Mouse (Mus musculus): ENCODE results near the gene Pde6h. TPM values are rescaled to one million over a fixed set of nuclear protein-coding genes. Genes with fewer than 3 reads are reported as not detected.

The Pde6h gene
- polyA plus RNA-seq, 1 experiment from 2014 or later, result not detected

DNA sequence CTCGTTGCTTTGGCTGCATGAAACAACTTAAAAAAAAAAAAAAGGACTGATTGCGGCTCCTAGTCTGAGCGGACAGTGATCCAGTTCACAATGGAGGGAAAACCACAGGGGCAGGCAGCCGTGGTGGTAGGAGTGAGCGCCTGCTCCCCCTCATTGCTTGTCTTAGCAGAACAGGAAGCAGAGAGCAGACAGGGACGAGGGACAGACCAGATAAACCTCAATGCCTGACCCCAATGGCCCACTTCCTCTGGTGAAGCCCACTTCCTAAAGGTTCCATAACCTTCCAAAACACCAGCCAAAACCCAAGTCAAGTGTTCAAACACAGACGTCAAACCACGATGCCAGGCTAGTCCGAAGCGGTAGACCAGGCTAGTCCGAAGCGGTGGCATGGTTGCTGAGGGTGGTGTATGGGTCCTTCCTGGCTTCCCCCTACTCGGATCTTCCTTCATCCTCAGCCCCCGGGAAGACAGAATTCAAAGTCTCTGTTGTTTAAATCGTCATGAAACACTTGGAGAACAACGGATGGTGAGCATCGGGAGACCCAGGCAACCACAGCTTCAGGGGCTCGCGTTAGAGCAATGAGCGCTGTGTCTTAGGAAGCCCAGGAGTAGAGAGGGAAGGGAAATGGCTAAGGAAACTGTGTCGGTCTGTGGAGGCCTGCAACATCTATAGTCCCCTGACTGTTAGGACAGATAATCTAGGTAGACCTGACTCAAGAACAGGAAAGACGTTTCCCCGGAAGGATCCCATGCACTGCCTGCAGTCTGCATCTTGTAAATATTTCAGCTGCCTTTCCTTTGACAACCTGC lies 55.8 kb downstream of the Pde6h start:
- no peak overlapping the region for H3K9ac ChIP-seq
- no peak overlapping the region for H3K27ac ChIP-seq
- WGBS, result 88% methylated on average over 23 of the region's 23 CpGs
- no peaks in the 10 kb centered on the region for H3K36me3 ChIP-seq (ENCODE audit: poor library complexity, severe bottlenecking)
- H3K9me3 ChIP-seq (replicated peaks), result no peaks in the 10 kb centered on the region
- no peak for ATAC-seq
- H3K4me1 ChIP-seq, result 0 out of 2 replicates have a peak, but pooled peaks cover 3% of the 10 kb centered on the region
- H3K4me3 ChIP-seq, result no peak overlapping the region
- H3K4me2 ChIP-seq, result no peak overlapping the region
- no peaks in the 10 kb centered on the region for H3K27me3 ChIP-seq

DNA sequence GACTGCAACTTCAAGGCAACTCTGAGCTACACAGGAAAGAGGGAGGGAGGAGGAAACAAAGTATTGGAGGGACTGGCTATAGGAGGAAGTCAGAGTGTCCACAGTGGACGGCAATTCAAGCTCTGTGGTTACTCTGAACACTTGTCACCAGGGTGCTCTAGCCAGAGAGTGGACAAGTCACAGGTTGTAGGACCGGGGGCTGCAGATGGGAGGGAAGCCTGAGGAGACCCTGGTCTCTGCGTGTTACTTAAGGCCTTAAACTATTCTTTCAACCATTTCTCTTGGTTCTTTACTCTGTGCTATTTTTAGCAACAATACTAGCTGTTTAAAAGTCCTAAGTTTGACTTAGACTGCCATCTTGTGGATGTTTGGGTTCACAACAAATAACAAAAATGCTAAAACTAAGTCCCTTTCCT lies 56.7 kb downstream of the Pde6h start:
- H3K27ac ChIP-seq, result no peak overlapping the region
- H3K9ac ChIP-seq, result no peak overlapping the region
- no peak overlapping the region for H3K4me3 ChIP-seq
- peak; percentile 84 for ATAC-seq
- WGBS, result 33% methylated on average over 3 of the region's 3 CpGs
- no peaks in the 10 kb centered on the region for H3K27me3 ChIP-seq
- 0 out of 2 replicates have a peak, but pooled peaks cover 3% of the 10 kb centered on the region for H3K4me1 ChIP-seq
- H3K9me3 ChIP-seq (replicated peaks), result no peaks in the 10 kb centered on the region
- no peak overlapping the region for H3K4me2 ChIP-seq
- no peaks in the 10 kb centered on the region for H3K36me3 ChIP-seq (ENCODE audit: poor library complexity, severe bottlenecking)

DNA sequence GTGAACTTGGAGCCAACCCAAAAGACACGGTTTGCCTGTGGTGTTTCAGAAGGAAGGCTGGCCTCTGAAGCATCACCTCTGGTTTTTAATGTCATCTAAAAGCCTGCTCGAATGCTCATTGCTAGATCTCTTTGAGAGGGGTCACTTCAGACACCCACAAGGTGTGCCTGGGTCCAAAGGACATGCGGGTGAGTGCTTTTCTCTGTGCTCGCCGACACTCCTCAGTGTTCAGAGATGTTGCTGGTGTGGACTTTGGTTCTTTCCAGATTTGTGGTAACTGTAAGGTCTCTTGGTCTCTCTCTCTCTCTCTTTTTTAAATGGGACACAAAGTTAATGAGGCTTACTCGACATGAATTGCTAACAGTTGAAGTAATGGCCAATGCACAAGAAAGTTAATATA lies 58.9 kb downstream of the Pde6h start:
- no peak overlapping the region for H3K4me3 ChIP-seq
- no peaks in the 10 kb centered on the region for H3K9me3 ChIP-seq (replicated peaks)
- H3K36me3 ChIP-seq (ENCODE audit: poor library complexity, severe bottlenecking), result no peaks in the 10 kb centered on the region
- no peak for ATAC-seq
- no peaks in the 10 kb centered on the region for H3K27me3 ChIP-seq
- 0 out of 2 replicates have a peak, but pooled peaks cover 3% of the 10 kb centered on the region for H3K4me1 ChIP-seq
- no peak overlapping the region for H3K9ac ChIP-seq
- H3K4me2 ChIP-seq, result no peak overlapping the region
- H3K27ac ChIP-seq, result no peak overlapping the region
- WGBS, result 81% methylated on average over 6 of the region's 6 CpGs

DNA sequence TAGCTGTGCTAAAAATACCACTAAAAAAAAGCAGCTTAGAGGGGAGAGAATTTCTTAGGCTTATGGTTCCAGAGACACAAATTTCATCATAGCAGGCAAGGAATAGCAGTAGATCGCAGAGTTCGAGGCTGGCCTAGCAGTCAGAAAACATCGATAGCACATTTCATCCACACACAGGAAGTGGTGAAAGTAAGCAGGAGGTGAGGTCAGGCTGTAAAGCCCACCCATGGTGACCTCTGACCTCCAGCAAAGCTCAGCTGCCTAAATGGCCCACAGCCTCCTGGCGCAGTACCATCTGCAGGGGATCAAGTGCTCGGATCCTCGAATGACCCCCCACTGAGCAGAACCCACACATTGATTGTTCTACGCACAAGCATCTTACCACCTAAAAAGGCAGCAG lies 59.6 kb downstream of the Pde6h start:
- H3K4me2 ChIP-seq, result no peak overlapping the region
- H3K27ac ChIP-seq, result no peak overlapping the region
- 0 out of 2 replicates have a peak, but pooled peaks cover 3% of the 10 kb centered on the region for H3K4me1 ChIP-seq
- no peaks in the 10 kb centered on the region for H3K9me3 ChIP-seq (replicated peaks)
- no peaks in the 10 kb centered on the region for H3K36me3 ChIP-seq (ENCODE audit: poor library complexity, severe bottlenecking)
- H3K4me3 ChIP-seq, result no peak overlapping the region
- H3K9ac ChIP-seq, result no peak overlapping the region
- WGBS, result 60% methylated on average over 7 of the region's 7 CpGs
- ATAC-seq, result no peak
- H3K27me3 ChIP-seq, result no peaks in the 10 kb centered on the region

DNA sequence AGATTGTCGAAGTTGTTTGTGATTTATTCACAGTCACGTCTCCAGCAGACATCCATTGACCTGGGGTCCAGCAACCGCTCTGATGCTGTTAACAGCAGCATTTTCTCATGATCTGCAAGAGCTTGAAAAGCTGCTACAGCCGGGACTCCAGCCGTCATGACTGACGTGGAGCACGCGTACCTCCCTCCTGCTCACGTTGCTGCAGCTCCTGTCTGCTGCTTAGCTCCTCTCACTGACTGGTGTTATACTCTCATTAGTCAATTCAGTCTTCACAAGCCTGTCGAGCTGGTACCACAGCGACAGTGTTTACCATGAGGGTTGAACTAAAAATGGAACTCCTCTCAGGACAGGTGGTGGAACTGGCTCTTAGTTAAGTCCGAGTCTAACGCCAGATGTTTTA lies 62.4 kb downstream of the Pde6h start:
- Histone ChIP-seq H3K4me3 (no peak overlapping the region), H3K4me2 (no peak overlapping the region), H3K9me3 (replicated peaks) (no peaks in the 10 kb centered on the region), H3K27ac (no peak overlapping the region), H3K27me3 (no peaks in the 10 kb centered on the region), H3K4me1 (no peaks in the 10 kb centered on the region), H3K36me3 (ENCODE audit: poor library complexity, severe bottlenecking) (no peaks in the 10 kb centered on the region), H3K9ac (no peak overlapping the region)
- WGBS, result 69% methylated on average over 13 of the region's 13 CpGs
- no peak for ATAC-seq

DNA sequence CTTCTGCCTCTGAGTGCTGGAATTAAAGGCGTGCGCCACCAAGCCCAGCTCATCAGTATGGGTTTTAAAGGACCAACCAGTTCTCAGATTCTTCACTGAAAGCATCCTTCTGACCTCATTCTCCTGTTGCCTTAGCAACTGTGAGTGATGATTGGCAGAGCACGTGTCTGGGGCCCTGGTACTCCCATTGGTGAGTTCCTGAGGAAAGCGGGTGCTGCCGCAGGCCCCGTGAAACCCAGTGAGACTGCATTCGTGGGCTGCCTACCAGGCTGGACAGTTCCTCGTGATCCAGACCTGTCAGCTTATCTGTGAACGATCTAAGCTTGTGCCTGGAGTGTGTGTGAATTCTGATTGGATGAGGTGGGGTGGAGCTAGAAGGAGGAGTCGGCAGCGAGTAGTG lies 63.1 kb downstream of the Pde6h start:
- H3K9me3 ChIP-seq (replicated peaks), result no peaks in the 10 kb centered on the region
- 0 out of 2 replicates have a peak, but pooled peaks have one; percentile 45 for ATAC-seq
- no peak overlapping the region for H3K27ac ChIP-seq
- no peak overlapping the region for H3K4me3 ChIP-seq
- no peak overlapping the region for H3K4me2 ChIP-seq
- no peaks in the 10 kb centered on the region for H3K4me1 ChIP-seq
- H3K36me3 ChIP-seq (ENCODE audit: poor library complexity, severe bottlenecking), result no peaks in the 10 kb centered on the region
- 67% methylated on average over 11 of the region's 11 CpGs for whole genome bisulfite sequencing
- no peaks in the 10 kb centered on the region for H3K27me3 ChIP-seq
- no peak overlapping the region for H3K9ac ChIP-seq

DNA sequence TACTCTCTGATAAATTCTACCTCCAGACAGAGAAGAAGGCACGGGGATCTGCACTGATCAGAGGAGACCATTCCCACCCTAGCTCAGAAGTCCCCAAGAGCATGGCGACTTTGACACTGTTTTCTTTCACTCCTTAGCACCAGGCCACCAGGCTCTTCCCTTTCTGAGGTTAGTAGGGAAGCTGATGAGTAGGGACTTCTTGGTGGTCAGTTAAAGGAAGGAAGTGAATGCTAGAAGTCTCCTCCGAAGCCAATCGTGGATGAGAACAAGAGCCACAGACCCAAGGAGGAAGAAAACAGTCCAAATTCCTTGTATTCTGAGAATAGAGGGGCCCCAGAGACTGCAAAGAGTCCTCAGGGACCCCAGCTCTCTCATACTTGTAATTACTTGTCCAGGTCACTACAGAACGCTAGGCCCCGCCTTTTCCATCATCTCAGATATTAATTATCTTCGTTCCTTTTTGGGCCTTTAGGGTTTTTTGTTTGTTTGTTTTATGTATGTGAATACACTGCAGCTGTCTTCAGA lies 65.0 kb downstream of the Pde6h start:
- no peak overlapping the region for H3K4me2 ChIP-seq
- WGBS, result 88% methylated on average over 7 of the region's 7 CpGs
- H3K9ac ChIP-seq, result no peak overlapping the region
- no peaks in the 10 kb centered on the region for H3K4me1 ChIP-seq
- no peaks in the 10 kb centered on the region for H3K9me3 ChIP-seq (replicated peaks)
- H3K36me3 ChIP-seq (ENCODE audit: poor library complexity, severe bottlenecking), result no peaks in the 10 kb centered on the region
- no peak for ATAC-seq
- no peak overlapping the region for H3K4me3 ChIP-seq
- no peak overlapping the region for H3K27ac ChIP-seq
- no peaks in the 10 kb centered on the region for H3K27me3 ChIP-seq

DNA sequence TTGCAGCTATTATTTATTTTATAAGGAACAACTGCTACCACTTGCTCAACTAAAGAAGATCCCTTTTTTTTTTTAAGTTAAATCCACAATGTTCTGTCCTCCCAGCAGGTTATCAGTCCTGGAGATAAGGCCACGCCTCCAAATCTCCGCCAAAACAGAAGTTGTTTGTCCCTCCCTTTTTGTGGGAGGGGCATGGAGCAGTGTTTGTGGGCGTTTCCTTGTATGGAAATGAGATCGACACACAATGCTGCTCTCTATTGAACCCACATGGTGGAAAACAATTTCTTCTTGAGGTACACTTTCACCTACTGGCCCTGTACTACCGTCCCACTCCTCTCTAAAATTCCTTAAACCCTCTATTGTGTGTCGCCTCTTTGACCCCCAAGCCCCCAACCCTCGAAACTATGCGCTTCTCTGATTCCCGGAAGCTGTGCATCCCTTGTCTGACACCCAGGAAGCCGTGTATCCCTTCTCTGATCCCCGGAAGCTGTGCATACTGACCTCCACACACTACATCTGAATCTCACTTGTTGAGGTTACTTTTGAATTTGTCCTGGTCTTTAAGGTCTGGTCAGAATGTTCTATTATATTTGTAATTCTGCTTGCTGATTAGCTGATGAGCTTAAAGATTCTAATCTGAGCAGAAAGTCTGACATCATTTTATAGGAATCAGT lies 66.3 kb downstream of the Pde6h start:
- H3K36me3 ChIP-seq (ENCODE audit: poor library complexity, severe bottlenecking), result no peaks in the 10 kb centered on the region
- H3K27ac ChIP-seq, result no peak overlapping the region
- no peak overlapping the region for H3K9ac ChIP-seq
- H3K27me3 ChIP-seq, result no peaks in the 10 kb centered on the region
- WGBS, result 41% methylated on average over 11 of the region's 11 CpGs
- H3K4me1 ChIP-seq, result no peaks in the 10 kb centered on the region
- no peak for ATAC-seq
- no peak overlapping the region for H3K4me2 ChIP-seq
- peak overlapping the region; percentile 6; the same call in 1 of the 2 replicates for H3K4me3 ChIP-seq
- no peaks in the 10 kb centered on the region for H3K9me3 ChIP-seq (replicated peaks)

DNA sequence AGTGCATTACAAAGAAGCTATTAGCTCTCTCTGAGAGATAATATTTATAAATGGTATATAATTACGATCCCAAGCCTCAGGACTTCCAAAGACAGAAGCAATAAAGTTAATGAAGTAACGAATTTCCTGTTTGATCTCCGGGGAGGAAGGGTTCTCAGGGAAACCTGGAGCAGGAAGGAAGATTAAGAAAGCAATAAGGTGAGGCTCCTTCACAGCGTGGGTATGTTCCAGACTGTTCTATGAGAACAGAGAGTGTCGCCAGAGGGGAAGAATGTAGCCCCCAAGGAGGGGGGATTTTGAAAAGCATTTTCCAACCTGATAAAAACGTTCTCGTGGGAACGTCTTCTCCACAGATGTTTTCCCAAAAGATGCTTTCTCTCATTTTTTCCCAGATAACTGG lies 66.9 kb downstream of the Pde6h start:
- WGBS, result 70% methylated on average over 8 of the region's 8 CpGs
- Histone ChIP-seq H3K4me3 (no peak overlapping the region), H3K4me1 (no peaks in the 10 kb centered on the region), H3K9ac (no peak overlapping the region), H3K27me3 (no peaks in the 10 kb centered on the region), H3K27ac (no peak overlapping the region), H3K9me3 (replicated peaks) (no peaks in the 10 kb centered on the region), H3K4me2 (no peak overlapping the region), H3K36me3 (ENCODE audit: poor library complexity, severe bottlenecking) (no peaks in the 10 kb centered on the region)
- ATAC-seq, result no peak

DNA sequence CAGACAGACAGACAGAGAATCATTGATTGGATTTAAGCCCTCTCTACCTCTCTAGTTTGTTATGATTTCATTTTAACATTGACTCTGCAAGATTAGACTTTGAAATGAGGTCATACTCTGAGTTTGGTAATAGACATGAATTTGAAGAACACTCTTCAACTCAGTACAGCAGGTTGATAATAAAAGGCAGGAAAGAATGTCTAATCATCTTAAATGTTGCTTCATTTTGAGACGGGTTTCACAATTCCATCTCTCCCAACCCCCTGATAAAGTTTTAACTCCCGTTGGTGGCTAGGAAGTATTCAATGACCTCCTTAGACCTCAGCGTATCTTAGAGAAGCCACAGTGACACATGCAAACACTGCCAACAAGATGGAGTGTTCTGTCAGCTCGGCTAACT lies 69.9 kb downstream of the Pde6h start:
- no peaks in the 10 kb centered on the region for H3K36me3 ChIP-seq (ENCODE audit: poor library complexity, severe bottlenecking)
- no peak overlapping the region for H3K4me3 ChIP-seq
- H3K9ac ChIP-seq, result no peak overlapping the region
- peaks cover 10% of the 10 kb centered on the region for H3K4me1 ChIP-seq
- no peak overlapping the region for H3K27ac ChIP-seq
- H3K4me2 ChIP-seq, result no peak overlapping the region
- H3K27me3 ChIP-seq, result no peaks in the 10 kb centered on the region
- H3K9me3 ChIP-seq (replicated peaks), result no peaks in the 10 kb centered on the region
- WGBS, result 87% methylated on average over 4 of the region's 4 CpGs
- ATAC-seq, result no peak

DNA sequence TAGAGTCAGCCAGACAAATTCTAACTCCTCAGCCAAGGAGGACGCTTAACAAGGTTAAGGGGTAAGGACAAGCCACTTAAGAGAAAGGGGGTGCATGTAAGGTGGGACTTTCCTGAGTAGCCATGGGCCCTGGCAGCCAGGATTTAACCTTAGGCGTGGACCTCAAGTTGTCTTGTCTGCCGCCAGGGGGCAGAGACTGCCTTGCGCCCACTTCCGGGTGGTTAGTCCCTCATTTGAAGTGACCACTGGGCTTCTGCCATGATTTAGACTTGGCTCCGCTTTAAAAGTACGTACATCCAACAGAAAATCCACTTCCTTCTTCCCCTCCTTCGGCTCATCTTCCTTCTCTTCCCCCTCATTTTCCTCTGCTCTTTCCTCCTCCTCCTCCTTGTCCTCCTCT lies 71.9 kb downstream of the Pde6h start:
- 77% methylated on average over 8 of the region's 8 CpGs for WGBS

DNA sequence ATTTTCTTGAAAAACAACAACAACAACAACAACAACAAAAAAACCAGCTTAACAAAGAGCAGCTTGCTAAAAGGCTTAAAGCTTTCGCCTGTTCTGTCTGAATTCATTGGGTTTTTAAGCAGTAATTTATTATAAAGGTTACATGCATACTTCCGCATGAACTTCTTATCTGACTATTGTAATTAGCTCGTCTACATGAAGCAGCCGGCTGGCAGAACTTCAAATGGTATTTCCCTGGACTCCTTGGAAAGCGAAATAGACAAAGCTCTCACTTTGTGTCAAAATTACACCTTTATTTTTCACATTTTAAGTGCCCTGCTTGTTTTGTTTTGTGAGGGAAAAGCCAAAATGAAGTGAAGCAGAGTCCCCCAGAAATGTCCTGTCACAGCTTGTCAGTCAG lies 72.7 kb downstream of the Pde6h start:
- ATAC-seq, result no peak
- Histone ChIP-seq H3K4me3 (no peak overlapping the region), H3K9ac (no peak overlapping the region), H3K36me3 (ENCODE audit: poor library complexity, severe bottlenecking) (no peaks in the 10 kb centered on the region), H3K9me3 (replicated peaks) (no peaks in the 10 kb centered on the region), H3K27me3 (no peaks in the 10 kb centered on the region), H3K27ac (no peak overlapping the region), H3K4me1 (peaks cover 10% of the 10 kb centered on the region), H3K4me2 (no peak overlapping the region)
- 42% methylated on average over 5 of the region's 5 CpGs for WGBS

More for the DNA sequence above, 71.9 kb downstream of the Pde6h start:
- H3K36me3 ChIP-seq (ENCODE audit: poor library complexity, severe bottlenecking), result no peaks in the 10 kb centered on the region
- H3K9ac ChIP-seq, result no peak overlapping the region
- no peaks in the 10 kb centered on the region for H3K27me3 ChIP-seq
- H3K4me2 ChIP-seq, result no peak overlapping the region
- H3K4me1 ChIP-seq, result peaks cover 10% of the 10 kb centered on the region
- no peaks in the 10 kb centered on the region for H3K9me3 ChIP-seq (replicated peaks)
- no peak overlapping the region for H3K4me3 ChIP-seq
- ATAC-seq, result no peak
- no peak overlapping the region for H3K27ac ChIP-seq

All from forebrain, embryonic 13.5 days (tissue).